Mouse (Mus musculus): ENCODE data around the gene Itprip.

DNA sequence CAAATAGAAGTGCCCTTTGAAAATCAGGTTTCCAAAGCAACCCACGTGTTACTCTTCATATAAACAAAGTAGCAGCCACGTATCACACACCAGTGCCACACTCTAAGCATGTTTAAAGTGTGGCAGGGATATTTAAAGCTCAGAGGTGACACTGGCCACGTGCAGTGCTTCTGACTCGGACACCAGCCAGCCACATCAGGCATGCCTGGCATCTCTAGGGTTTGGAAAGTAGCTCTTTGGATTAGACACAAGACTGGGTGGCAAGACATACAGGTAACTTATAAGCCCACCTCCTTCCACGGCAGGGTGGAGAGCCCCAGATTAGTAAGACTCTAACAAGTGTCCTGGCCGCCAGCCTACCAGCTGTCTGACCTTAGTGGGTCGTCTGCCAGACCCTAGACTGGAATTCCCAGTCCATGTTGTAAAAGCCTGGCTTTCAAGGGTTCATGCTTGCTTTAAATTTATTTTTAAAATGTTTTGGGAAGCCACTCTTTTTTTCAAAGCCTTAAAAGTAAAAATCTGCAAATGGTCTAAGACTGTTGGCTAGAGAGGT, 33.8 kb downstream of the Itprip start:
- TF ChIP-seq CTCF (IDR thresholded peaks at IDR 0.05; ENCODE audit: borderline replicate concordance, insufficient read depth, low read length) (no peak), POLR2A (IDR thresholded peaks at IDR 0.05; ENCODE audit: low read depth, low read length) (no peak)
